Mouse (Mus musculus) ovary, adult 2 months (tissue): ENCODE results near the gene Ttc21b. TPM values are rescaled to one million over a fixed set of nuclear protein-coding genes. Genes with fewer than 3 reads are reported as not detected.

Source experiments
- polyA plus RNA-seq: library from polyadenylated mRNA; depleted of rRNA; stranded (reverse); fragments of >200 nt; gene quantifications from 2 replicates; pipeline ENCODE4 v1.2.3, GENCODE M21; 2012; rRNA removed

The Ttc21b gene
- 3.6 and 4.0 TPM in 2 replicates for polyA plus RNA-seq

GRCm38 (mm10) chr2:66256220-66257131, at the start of gene Ttc21b:
Ttc21b (minus strand) TSS chr2:66256617.

Other genes starting within 250 kb of the Ttc21b start
- gene Galnt3, start 131.6 kb downstream of the Ttc21b start, polyA plus RNA-seq, result 2.0 and 2.7 TPM in 2 replicates
- gene Scn1a, start 184.2 kb upstream of the Ttc21b start, polyA plus RNA-seq, result 0.05 TPM in 1 of 2 replicates, not detected in the other